Mouse (Mus musculus): Measurements from ENCODE around the gene Midn.

The Midn gene

DNA sequence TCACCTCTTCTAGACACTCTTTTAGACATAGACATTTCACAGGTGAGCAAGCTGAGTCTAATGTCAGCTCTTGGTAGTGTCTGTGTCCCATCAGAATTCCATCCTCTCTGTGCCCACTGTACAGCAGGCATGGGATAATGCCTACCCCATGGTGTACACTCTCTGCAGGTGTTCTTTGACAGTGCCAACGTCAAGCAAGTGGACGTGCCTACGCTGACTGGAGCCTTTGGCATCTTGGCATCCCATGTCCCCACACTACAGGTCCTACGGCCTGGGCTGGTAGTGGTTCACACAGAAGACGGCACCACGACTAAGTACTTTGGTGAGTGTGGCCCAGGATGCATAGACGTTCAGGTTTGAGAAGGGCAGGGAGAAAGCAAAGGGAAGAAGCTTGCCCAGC, 4.4 kb upstream of the Midn start:
- DNase-seq (ENCODE audit: low spot score in 2 of 2) = peak in 1 of 2 experiments; percentile 7

DNA sequence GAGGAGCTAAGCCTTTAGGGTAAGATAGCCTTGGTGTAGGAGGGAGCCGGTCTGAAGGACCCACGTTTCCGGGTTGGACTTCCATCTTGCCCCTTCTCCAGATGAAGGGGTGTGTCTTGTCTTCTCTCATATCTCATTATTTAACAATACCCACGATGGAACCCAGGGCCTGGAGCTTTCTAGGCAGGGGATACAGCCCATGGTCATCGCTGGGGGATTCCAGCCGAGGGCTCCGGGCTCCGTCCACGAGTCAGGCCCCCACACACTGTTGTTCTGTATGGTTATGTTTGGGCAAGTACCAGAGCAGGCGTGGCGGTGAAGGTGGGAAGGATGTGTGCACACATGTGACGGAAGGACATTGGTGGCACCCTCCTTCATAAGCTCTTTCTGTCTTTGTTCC, 3.9 kb upstream of the Midn start:
- DNase-seq (ENCODE audit: low spot score in 2 of 2) = peak in 1 of 2 experiments; percentile 8

DNA sequence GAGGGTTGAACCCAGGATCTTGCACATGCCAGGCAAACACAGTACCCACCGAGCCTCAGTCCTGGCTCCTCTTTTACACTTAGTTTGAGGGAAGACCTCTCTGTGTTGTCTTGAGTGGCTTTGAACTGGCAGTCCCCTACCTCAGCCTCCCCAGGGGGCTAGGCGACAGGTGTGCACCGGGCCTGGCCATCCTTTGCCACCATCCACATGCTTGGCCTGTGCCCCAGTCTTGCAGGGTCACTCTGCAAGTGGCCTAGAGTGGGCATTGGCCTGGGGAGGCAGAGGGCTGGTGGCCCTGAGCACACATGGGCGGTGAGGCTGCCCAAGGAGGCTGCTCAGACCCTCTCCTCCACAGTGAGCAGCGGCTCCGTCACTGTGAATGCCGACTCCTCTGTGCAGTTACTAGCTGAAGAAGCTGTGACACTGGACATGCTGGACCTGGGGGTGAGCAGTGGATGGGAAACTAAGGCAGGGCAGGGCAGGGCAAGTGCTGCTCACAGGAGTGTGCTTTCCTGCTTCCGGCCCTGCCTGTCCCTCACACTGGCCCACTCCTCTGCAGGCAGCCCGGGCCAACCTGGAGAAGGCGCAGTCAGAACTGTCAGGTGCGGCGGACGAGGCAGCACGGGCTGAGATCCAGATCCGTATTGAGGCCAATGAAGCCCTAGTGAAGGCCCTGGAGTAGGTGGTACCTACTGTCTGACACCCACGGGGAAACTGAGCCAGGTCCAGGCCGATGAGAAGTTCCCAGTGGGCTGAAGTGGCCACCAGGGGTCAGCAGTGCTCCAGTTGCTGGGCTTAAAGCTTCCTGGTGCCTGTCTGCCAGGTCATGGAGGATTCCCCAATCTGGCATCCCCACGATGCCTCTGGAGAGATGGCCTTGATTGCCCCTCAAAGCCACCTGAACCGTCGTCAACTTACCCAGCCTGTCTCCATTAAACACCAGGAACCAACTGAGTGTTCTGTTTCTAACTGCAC, 2.9 kb upstream of the Midn start:
- DNase-seq (ENCODE audit: low spot score in 2 of 2) = peak; percentile 68 to 70

DNA sequence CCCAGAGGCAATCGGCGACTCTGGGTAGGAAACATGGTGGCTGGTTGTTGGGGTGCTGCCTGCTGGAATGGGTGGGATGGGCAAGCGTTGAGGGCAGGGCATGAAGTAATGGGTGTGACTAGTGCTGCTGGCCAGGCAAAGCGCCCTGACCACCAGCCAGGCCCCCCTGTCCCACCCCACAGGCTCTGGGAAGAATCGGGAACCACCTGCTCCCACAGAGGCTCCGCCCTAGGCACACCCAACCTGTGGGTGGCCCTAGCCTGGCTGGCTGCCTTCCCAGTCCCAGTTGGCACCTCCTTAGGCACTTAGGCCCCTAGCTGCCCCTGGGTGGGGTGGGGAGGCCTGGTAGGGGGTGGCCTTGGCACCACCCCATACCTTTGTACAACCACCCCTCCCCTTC, 2.2 kb upstream of the Midn start:
- peak in 1 of 2 experiments; percentile 65 for DNase-seq (ENCODE audit: low spot score in 2 of 2)

DNA sequence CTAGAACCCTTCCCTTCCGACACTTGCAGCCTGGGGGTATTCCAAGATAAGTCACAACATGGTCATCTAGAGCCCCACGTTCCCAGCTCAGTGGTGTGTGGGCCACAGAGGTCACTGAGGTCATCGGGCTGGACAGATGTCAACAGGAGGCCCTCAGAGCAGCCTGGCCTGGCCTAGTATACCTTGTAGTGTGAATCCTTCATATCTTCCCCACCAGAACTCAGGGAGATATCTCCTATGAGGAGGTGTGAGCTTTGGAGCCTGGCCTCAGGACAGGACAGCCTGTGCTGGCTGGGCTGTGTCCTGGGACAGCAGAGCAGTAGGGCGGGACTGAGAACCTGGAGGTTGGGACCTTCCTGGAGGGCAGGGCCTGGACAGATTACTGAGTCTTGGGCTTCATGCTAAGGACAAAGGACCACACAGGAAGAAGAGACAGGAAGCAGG, 1.5 kb upstream of the Midn start:
- DNase-seq (ENCODE audit: low spot score in 2 of 2) = no peak

DNA sequence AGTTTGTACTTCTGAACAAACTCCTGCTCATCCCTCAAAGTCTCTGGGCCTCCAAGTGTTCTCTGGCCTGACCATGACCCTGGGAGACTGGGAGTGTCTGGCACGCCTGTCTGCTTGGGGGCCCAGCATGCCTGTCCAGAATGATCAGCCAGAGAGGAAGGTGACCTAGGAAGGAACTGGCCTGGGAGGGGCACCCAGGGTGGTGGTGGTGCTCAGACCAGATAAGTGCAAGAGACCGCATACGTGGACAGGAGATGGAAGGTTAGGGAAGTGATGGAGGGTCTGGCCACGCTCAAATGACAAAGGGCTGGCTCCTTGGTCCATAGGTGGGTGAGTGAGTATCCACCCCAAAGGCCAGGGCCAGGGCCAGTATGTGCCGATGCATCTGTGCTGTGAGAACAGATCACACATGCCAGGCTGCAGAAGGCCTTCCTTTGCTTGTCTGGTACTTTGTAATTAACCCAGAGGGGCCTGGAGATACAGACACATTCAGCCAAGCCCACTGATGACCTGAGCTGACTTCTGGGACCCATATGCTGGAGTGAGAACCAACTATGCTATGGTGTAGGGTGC, 840 bp upstream of the Midn start:
- peak in 1 of 2 experiments; percentile 34 for DNase-seq (ENCODE audit: low spot score in 2 of 2)

DNA sequence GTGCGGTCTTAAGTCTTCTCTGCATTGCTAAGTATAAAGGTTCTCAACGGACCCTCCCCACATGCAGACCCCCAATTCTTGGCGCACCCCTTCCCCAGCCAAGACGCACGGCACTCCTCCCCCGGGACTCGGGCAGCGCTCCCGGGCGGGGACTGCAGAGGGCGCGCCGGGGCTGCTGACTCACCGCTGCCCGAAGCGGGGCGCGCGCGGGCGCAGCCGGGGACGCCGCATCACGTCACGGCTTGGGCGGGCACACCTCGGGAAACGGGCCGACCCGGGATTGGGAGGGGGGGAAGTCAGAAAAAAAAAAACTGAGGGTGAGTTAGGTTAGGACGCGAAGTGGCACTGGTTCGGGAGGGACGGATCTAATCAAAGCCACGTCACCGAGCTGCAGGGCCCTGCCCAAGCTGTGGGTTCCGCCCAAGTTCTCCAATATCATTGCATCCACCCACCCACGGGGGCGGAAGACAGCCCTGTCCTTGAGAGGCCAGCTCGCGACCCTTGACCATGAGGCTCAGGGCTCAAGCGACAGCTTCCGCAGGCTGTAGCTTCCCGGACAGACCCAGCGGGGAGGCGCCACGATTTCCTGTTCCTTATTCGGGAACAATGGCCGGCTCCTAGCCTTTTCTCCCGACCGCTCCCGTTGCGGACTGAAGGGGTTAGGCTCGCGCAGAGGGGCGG, 678 bp downstream of the Midn start:
- DNase-seq (ENCODE audit: low spot score in 2 of 2) = peak; percentile 89 to 90

DNA sequence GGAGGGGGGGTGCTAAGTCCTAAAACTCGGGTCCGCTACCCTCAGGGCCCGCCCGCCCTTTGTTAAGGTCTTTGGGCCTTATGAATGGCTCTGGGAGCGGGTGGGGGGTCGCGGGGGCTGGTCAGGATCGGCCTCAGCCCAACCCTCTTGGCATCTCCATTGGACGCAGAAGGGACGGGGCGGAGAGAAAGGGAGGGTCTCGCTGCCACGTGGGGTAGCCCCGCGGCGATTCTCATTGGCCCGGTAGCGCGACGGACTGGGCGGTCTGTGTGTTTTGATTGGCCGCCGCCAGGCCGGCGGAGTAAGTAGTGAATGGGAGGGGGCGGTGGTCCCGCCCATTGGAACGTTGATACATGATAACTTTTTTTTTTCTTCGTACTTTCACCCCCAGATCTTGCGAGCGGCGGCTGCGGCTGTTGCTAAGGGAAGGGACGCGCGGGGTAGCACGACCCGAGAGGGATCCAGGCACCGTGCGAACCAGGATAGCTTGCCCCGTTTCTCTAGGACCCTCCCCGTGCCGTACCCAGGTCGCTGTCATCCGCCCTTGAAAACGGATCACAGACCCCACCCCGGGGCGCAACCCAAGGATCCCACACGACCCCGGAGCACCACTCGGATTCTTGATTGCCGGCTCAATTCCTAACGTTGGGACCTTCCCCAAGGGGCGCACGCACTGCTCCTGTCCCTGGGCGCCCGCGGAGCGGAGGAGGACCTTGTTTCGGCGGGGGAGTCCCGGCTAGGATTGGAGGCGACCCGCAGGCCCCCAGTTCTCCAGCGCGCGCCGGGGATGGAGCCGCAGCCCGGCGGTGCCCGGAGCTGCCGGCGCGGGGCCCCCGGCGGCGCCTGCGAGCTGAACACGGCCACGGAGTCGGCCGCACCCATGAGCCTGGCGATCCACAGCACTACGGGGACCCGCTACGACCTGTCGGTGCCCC, 1.5 kb downstream of the Midn start:
- peak; percentile 98 for DNase-seq (ENCODE audit: low spot score in 2 of 2)

DNA sequence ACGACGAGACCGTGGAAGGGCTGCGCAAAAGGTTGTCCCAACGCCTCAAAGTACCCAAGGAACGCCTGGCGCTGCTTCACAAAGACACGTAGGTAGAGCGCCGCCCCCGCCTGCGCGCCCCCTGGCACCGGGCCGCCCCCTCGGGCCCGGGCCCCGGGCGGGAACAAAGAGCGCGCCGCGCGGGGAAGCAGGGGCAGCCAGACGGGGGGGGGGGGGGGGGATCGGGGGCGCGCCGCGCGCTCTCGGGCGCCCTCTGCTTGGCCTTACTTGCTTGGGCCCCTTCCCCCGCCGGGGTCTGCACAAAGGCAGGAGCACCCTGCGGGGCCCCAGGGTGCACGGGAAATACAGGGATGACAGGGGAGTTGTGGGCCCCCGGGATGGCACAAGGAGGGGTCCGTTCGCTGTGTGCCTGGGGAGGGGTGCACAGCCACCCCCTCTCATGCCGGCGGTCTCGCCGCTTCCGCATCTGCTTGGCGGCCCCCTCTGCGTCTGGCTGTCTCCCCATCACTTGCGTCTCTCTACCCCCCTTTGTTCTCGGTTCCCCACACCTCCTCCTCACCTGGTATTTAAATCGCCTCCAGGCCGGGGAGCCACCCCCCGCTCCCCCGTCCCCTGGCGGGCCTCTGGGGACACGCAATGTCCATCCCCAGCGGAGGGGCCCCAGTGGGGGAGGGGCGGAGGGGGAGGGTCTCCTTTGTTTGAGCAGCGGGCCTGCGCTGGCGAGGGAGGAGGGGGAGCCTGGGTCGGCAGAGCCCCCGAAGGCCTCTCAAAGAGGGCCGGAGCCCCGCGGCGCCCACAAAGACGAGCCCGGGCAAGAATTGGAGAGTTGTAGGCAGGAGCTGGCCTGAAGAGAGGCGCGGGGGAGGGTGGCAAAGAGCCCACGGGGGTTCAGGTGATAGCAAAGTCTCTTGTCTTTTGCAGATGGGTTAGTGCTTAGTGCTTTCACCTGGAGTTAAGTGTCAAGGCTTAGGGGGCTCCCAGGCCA, 2.4 kb downstream of the Midn start:
- peak; percentile 81 to 83 for DNase-seq (ENCODE audit: low spot score in 2 of 2)

DNA sequence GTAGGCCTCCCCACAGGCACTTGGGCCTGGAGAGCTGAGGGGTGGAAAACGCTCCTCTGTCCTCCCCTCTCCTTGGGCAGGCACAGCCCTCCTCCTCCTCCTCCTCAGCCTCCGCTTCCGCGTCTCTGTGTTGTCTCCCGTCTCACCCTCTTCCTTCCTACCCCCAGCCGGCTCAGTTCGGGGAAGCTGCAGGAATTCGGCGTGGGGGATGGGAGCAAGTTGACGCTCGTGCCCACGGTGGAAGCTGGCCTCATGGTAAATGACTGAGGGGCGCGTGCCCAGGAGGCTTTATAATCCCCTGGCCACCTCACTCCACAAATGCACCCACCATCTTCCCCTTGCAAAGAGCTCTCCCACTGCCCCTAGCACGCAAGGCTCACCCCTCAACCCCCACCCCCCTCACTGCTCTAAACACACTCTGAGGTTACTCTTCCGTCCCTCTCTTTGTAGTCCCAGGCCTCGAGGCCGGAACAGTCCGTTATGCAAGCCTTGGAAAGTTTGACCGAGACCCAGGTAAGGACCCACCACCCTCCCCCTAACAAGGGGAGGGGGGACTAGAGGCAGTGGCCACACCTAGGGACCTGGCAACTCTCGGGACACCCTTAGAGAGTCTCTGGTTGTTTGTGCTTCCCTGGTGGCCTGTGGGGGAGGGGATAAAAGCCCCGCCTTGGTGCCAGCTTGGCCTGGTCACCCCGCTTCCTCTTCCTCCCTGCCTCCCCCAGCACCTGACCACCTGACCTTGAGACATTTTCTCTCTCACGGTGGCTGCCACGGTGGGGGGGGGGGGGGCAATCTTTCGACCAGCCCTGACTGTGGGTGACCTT, 3.4 kb downstream of the Midn start:
- DNase-seq (ENCODE audit: low spot score in 2 of 2) = peak; percentile 84 to 87

DNA sequence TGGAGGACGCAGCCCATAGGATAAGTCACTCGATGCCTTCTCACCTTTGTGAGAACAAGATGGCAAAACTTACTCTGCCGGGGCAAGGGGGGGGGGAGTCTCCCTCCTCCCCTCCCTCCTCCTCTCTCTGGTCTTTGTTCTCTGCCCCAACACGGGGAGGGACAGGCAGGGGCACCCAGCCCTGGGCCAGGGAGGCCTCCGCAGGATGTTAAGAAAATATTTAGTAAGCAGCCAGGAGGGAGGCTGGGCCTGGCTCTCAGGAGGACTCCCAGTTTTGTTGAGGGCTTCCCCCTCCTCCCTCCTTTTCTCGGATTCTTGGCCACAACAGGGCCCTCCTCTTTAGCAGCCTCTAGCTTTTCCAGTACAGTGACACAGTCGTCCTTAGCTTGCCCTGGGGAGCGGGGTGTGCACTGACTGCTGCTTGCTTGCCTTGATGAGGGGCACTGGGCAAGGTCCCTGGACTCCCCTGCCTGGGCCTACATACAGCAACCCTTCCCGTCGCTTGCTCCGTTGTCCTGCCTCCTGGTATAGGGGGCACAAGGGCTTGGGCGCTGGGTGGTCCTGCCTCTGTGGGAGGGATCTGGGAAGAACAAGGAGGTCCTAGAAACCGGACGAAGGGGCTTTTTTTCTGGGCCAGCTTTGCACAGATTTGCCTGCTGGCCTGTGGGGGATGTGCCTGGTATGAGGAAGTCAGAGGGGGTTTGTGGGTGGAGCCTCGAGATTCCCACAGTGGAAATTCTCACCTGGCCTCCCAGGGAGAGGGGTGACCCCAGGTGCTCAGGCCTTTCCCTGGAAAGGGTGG, 4.2 kb downstream of the Midn start:
- peak; percentile 61 to 62 for DNase-seq (ENCODE audit: low spot score in 2 of 2)

DNA sequence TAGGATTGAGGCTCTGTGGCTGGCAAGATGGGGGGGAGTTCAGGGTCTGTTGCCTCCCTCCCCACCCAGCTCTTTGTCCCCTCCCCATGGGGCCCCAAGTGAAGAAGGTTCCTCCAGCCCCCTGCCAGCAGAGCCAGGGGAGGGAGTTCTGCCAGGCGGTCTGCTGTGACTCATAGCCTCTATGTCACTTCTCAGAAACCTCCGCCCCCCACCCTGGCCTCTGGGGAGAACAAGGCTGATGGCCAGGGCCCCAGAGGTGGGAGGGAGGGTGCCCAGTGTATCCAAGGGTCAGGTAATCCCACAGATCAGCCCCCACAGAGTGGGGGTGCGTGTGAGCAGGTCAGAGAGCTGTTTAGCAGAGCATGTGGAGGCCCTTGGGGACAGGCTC, 4.8 kb downstream of the Midn start:
- DNase-seq (ENCODE audit: low spot score in 2 of 2) = peak; percentile 70 to 76

DNA sequence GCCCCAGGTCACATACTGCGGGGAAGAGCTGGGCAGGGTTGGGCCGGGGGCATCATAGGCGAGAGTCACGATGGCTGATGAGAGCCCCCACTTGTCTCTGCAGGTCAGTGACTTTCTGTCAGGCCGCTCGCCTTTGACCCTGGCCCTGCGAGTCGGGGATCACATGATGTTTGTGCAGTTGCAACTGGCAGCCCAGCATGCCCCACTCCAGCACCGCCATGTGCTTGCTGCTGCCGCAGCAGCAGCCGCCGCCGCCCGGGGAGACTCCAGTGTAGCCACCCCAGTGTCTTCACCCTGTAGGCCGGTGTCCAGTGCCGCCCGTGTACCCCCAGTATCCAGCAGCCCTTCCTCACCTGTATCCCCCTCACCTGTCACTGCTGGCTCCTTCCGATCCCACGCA, 5.6 kb downstream of the Midn start:
- DNase-seq (ENCODE audit: low spot score in 2 of 2) = no peak

DNA sequence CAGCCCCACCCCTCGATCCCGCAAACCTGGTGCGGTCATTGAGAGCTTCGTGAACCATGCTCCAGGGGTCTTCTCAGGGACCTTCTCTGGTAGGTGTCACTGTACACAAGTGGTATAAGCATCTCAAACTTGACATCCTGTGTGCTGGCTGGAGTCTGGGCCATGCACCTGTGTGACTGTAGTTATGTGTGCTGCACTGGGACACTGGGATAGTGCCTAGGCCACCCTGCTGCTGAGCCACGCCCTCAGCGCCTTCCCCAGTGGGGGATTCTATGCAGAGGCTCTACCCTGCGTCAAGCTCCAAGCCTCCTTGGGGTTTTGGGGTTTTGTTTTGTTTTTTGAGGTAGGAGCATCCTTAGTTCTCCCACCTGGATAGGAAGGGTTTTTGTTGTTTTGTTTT, 6.3 kb downstream of the Midn start:
- DNase-seq (ENCODE audit: low spot score in 2 of 2) = no peak

DNA sequence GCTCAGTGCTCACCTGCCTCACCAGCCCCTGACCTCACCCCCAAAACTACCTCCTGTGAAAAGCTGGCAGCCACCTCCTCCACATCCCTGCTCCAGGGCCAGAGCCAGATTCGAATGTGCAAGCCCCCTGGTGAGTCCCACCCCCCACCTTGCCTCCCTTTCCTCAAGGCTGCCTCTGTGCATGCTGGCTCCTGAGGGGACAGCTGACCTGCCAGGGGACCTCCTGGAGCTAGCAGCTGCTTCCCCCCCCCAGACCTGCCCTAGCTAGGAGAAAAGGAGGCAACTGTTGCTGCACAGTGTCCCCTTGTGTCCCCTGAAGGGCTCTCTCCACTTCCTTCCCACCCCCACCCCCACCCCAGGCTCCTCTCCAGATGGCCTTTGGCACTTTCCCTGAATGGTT, 7.2 kb downstream of the Midn start:
- no peak for DNase-seq (ENCODE audit: low spot score in 2 of 2)

DNA sequence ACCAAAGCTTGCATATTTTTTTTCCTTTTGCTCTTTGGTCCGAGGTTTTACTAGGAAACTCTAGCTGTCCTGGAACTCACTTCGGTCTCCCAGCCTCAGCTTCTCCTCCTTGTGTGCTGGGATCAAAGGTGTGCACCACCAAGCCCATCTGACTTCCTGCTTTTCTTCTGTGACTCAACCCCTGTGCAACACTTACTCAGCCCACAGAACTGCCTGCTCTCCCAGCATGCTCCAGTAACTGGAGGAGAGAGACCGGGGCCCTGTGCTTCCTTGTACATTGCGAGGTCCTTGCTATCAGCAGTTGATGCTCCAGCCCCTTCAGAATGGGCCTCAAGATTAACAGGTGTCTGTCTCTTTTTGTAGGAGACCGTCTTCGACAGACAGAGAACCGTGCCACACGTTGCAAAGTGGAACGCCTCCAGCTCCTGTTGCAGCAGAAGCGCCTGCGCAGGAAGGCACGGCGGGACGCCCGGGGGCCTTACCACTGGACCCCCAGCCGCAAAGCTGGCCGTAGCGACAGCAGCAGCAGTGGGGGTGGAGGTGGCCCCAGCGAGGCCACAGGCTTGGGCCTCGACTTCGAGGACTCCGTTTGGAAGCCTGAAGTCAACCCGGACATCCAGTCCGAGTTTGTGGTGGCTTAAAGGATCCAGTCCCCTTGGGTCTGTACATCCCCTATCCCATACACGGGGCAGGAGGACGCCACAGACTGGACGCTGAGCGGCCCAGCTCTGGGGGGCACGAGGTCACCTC, 8.1 kb downstream of the Midn start:
- peak in 1 of 2 experiments; percentile 17 for DNase-seq (ENCODE audit: low spot score in 2 of 2)

DNA sequence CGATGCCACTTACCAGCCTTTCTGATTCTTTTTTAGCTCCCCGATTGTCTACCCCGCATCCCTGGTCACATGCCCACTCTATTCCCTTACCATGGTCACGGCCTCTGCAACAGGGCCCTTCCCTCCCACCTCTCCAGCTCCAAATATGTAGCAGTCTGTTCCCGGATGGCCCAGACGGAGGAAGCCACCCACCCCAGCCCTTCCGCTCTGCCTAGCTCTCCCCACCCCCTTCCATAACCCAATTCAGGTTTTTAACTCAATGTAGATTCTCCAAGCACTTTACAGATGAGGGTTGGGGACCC, 8.6 kb downstream of the Midn start:
- no peak for DNase-seq (ENCODE audit: low spot score in 2 of 2)

Measured in spleen, postnatal 36 days (tissue).